Mouse (Mus musculus) midbrain, embryonic 11.5 days (tissue): ENCODE data around the gene Dmwd. TPM values are rescaled to one million over a fixed set of nuclear protein-coding genes. Genes with fewer than 3 reads are reported as not detected.

Experiments used
- ATAC-seq: fragments of 200-750 bp; cut with Nextera tagmentation; 2 replicates; pipeline ENCODE4 v1.8.0; 2017; ENCODE audit warnings: moderate TSS enrichment, moderate library complexity; ENCODE audit not compliant: low FRiP score
- DNase-seq: peaks from one replicate; pipeline ENCODE4 v3.0.0; 2015; ENCODE audit warnings: low spot score; ENCODE audit errors: missing footprints
- H3K27ac ChIP-seq: fragments of 300-500 bp; sonication (generic); 2 replicates; pipeline ENCODE4 v1.5.1; 2014; ENCODE audit warnings: low read depth, low read length
- H3K27me3 ChIP-seq: fragments of 300-500 bp; sonication (generic); 2 replicates; pipeline ENCODE4 v1.6.1; 2014; ENCODE audit warnings: mild to moderate bottlenecking, low read length, moderate library complexity, mixed read lengths; ENCODE audit not compliant: control insufficient read depth, insufficient read depth
- H3K36me3 ChIP-seq: fragments of 300-500 bp; sonication (generic); 2 replicates; pipeline ENCODE4 v1.6.1; 2014; ENCODE audit warnings: mild to moderate bottlenecking, low read length, moderate library complexity, mixed read lengths; ENCODE audit not compliant: control insufficient read depth, insufficient read depth
- H3K4me1 ChIP-seq: fragments of 300-500 bp; sonication (generic); 2 replicates; pipeline ENCODE4 v1.6.1; 2014; ENCODE audit warnings: low read length; ENCODE audit not compliant: control insufficient read depth, insufficient read depth
- H3K4me2 ChIP-seq: fragments of 300-500 bp; sonication (generic); 2 replicates; pipeline ENCODE4 v1.6.1; 2014; ENCODE audit warnings: mild to moderate bottlenecking, moderate library complexity
- H3K4me3 ChIP-seq: fragments of 300-500 bp; sonication (generic); 2 replicates; pipeline ENCODE4 v1.5.1; 2014; ENCODE audit warnings: low read depth, low read length
- H3K9ac ChIP-seq: fragments of 300-500 bp; sonication (generic); 2 replicates; pipeline ENCODE4 v1.6.1; 2014; ENCODE audit warnings: low read length
- H3K9me3 ChIP-seq: fragments of 300-500 bp; sonication (generic); 2 replicates; pipeline ENCODE4 v1.6.1; 2016; ENCODE audit warnings: low read length; ENCODE audit not compliant: control insufficient read depth
- WGBS: fragments of 180-500 bp; shearing (Covaris S2); extraction: QIAGEN DNeasy Blood & Tissue Kit; methylation state at CpG from one replicate; pipeline ENCODE4 v1.1.7; 2014; 5-methylcytosine and 5-hydroxymethylcytosine counted together
- polyA plus RNA-seq: library from polyadenylated mRNA; unstranded; fragments of >200 nt; fragmentation: Nextera tagmentation; extraction: Ambion mirVana; gene quantifications from 2 replicates; pipeline ENCODE4 v1.2.1, GENCODE M21; 2014

The Dmwd gene
- polyA plus RNA-seq, 1 experiment from 2014 or later: 16.9 TPM

DNA sequence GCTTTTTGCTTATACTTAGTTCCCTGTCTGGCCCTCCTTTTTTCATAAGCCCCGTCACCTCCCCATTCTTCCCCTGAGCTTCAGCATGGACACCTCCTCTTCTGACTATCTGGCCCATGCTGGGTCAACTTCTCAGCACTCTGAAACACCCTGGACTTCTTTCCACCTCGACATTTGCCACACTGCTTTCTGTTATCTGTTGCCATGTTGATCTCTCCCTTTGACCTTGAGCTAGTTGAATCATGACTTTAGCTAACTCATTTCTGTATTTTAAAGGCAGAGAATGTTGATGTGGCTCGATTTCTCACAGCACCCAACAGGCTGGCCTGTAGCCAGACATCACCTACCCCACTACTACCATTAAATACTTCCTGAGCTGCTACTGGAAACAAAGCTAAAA is 31.4 kb downstream of the Dmwd start:
- ATAC-seq: no peak
- no peak overlapping the region for H3K4me3 ChIP-seq
- H3K27ac ChIP-seq: no peak overlapping the region
- H3K27me3 ChIP-seq: no peaks in the 10 kb centered on the region
- no peak overlapping the region for H3K9ac ChIP-seq
- H3K4me1 ChIP-seq: no peaks in the 10 kb centered on the region
- H3K36me3 ChIP-seq: no peaks in the 10 kb centered on the region
- DNase-seq: no peak
- no peaks in the 10 kb centered on the region for H3K9me3 ChIP-seq
- WGBS: 64% methylated on average over 3 of the region's 3 CpGs
- H3K4me2 ChIP-seq: no peak overlapping the region

DNA sequence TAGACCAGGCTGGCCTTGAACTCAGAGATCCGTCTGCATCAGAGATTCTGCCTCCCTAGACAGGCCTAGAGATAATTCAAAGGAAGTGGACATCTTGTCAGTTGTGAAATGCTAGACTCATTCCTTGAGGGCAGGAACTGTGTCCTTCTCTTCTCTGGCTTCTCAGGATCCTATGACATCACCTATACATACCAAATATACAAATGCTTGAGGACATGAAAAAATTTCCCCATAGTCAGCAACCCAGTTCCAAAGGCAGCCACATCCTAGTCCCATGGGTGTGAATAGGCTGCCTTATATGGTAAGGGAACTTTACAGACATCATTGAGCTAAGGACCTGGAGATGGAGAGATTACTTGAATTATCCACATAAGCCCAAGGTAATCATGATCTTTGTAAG is 33.5 kb downstream of the Dmwd start:
- Histone ChIP-seq H3K4me2 (no peak overlapping the region), H3K4me3 (no peak overlapping the region), H3K27ac (no peak overlapping the region), H3K36me3 (no peaks in the 10 kb centered on the region), H3K9ac (no peak overlapping the region), H3K27me3 (no peaks in the 10 kb centered on the region), H3K4me1 (no peaks in the 10 kb centered on the region), H3K9me3 (no peaks in the 10 kb centered on the region)
- ATAC-seq (no peak), DNase-seq (no peak)
- 90% methylated on average over 1 of the region's 1 CpGs for WGBS

DNA sequence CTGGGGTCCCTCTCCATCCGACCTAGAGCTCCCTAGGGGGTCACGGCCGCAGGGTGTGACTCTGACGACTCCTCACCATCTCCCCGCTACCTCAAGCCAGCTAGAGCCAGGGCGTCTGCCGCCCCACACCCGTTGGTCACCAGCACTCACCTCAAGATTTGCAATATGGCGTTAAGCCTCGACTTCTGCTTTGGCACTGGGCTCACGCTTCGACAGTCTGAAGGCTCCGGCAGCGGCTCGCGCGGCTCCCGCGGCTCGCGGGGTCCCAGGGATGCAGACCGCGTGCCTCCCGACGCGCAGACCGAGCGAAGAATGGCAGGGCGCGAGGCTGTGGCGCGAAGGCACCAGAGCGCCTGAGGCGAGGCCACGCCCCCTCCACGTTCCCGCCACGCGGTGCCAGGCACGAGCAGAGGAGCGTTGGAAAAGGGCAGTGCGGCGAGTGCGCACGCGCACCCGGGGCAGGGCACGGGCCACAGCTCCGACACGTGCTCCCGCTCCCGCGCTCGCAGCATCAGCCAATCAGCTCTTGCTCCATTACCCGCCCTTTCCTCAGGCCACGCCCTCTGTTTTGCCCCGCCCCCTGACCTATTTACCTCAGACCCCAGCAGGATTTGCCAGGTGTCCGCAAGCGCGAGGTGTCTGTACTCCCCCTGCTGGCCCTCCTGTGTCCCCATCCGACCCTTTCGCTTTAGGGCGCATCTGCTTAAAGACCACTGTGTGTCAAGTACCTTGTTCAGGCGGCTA is 42.2 kb downstream of the Dmwd start, which contains the start of gene Gm4969:
Gene Gm4969, minus strand, starts transcription at position 341 of the 744 bp plus-strand sequence.
- Histone ChIP-seq H3K27ac (no peak within 1 kb of the TSS), H3K27me3 (peaks cover 10% of the 10 kb centered on the region; the same call in 1 of the 2 replicates), H3K9me3 (no peaks in the 10 kb centered on the region), H3K9ac (no peak within 1 kb of the TSS), H3K4me2 (peak within 1 kb of the TSS; percentile 23; the same call in 1 of the 2 replicates), H3K4me1 (peaks cover 11% of the 10 kb centered on the region), H3K4me3 (peak within 1 kb of the TSS; percentile 10; the same call in 1 of the 2 replicates), H3K36me3 (no peaks in the 10 kb centered on the region)
- DNase-seq: peak; percentile 94
- WGBS: 21% methylated on average over 64 of the region's 64 CpGs
- peak; percentile 26 for ATAC-seq

DNA sequence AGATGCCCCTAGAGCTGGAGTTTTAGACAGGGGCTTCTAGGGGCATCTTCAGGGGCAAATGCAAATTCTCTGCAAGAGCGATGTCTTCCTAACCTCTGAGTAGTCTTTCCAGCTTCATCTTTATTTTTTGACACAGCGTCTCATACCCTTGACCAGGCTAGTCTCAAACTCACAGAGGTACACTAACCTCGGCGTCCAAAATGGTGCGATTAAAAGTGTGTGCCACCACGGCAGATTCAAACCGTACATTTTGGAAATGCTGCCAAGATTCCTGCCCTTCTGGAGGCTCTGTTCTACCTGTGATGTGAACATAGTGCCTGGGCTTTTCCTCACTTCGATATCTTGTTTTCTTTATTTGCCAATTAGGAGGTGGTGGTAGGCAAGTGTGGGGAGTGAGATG is 43.1 kb downstream of the Dmwd start:
- Histone ChIP-seq H3K9ac (no peak overlapping the region), H3K36me3 (no peaks in the 10 kb centered on the region), H3K27ac (no peak overlapping the region), H3K27me3 (peaks cover 10% of the 10 kb centered on the region; the same call in 1 of the 2 replicates), H3K9me3 (no peaks in the 10 kb centered on the region), H3K4me1 (peaks cover 11% of the 10 kb centered on the region), H3K4me3 (no peak overlapping the region), H3K4me2 (no peak overlapping the region)
- peak; percentile 85 for DNase-seq
- peak; percentile 43 for ATAC-seq
- 93% methylated on average over 8 of the region's 8 CpGs for WGBS

DNA sequence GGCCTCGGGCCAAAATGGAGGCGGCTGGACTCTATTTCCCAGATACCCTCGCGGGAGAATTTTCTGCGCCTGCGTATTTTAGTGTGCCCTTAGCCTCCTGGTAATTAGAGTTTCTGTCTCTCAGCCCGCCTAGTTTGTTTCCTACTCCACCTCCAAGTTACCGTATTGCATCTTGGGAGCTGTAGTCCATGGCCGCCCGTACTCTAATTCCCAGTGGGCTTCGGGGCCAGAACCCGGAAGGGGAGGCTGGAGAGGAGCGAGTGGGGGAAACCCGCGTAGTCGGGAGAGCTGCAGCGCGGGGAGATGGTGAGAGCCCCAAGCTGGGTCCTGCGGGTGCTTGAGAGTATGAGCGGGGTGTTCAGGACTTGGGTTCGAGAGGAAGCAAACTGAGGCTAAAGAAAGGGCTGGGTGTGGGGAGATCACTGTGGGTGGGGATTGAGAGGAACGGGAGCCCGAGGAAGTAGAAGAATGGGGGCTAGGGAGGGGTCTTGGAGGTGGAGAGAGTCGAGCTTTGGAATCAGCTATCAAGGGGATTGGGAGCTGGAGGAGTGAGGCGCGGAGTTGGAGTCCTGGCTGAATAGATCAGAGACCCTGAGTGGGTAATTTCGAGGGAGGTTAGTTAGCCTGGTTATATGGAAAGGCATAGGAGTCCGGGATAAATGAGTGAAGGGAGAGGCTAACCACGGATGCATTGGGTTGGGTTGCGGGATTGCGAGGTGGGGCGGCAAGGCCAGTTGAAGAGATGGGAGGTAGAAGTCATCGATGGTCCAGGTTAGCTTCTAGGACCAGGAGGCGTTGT is 43.8 kb downstream of the Dmwd start, which contains the start of gene Fbxo46:
Gene Fbxo46, plus strand, starts transcription at position 229 of the 799 bp plus-strand sequence.
- ATAC-seq: peak; percentile 96
- peak; percentile 99 for DNase-seq
- Histone ChIP-seq H3K36me3 (no peaks in the 10 kb centered on the region), H3K4me2 (peak within 1 kb of the TSS; percentile 90), H3K27me3 (peaks cover 10% of the 10 kb centered on the region; the same call in 1 of the 2 replicates), H3K9me3 (no peaks in the 10 kb centered on the region), H3K4me1 (peaks cover 11% of the 10 kb centered on the region), H3K4me3 (peak within 1 kb of the TSS; percentile 72), H3K9ac (peak within 1 kb of the TSS; percentile 81), H3K27ac (no peak within 1 kb of the TSS; the same call in 1 of the 2 replicates)
- WGBS: 2% methylated on average over 34 of the region's 34 CpGs

DNA sequence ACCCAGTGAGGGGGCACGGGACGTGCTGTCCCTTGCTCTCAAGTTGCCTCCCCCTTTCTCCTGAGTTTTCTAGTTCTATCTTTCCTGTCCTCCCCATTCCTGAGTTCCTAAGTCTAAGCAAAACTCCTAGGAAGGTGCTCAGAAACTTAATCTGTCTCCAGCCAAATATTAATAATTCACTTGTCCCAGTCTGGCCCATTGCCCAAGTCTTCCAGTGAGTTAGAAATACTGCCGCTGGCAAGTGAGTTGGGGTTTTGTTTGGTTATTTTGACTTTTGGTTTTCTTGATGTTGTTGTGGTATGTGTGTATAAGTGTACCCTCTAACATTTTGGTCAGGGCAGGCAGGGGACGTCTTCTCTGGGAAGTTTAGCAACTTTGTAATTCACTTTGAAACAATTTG is 45.7 kb downstream of the Dmwd start:
- Histone ChIP-seq H3K27me3 (peaks cover 10% of the 10 kb centered on the region; the same call in 1 of the 2 replicates), H3K4me3 (no peak overlapping the region), H3K9ac (no peak overlapping the region), H3K9me3 (no peaks in the 10 kb centered on the region), H3K27ac (no peak overlapping the region), H3K4me2 (no peak overlapping the region), H3K4me1 (peaks cover 11% of the 10 kb centered on the region), H3K36me3 (no peaks in the 10 kb centered on the region)
- WGBS: 96% methylated on average over 4 of the region's 4 CpGs
- no peak for ATAC-seq
- no peak for DNase-seq

DNA sequence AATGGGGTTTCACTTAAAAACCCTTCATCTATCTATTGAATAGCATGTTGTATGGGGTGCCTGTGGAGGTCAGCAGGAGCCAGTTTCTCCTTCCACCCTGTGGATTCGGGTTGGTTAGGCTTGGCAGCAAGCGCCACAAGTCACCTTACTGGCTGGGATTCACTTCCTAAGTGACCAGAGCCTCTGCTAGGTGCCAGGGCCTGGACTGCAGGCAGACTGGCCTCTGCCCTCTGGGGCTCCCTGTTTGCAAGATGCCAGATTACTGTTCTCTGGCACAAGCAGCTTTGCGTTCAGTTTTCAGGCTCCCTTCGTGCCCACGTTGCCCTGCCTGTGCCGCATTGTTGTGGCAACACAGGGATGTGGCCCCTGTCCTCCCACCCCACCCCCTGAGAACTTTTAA is 48.7 kb downstream of the Dmwd start:
- Histone ChIP-seq H3K4me1 (peaks cover 9% of the 10 kb centered on the region), H3K36me3 (no peaks in the 10 kb centered on the region; the same call in 1 of the 2 replicates), H3K4me2 (no peak overlapping the region), H3K4me3 (no peak overlapping the region), H3K9ac (no peak overlapping the region), H3K27ac (no peak overlapping the region), H3K27me3 (no peaks in the 10 kb centered on the region), H3K9me3 (no peaks in the 10 kb centered on the region)
- WGBS: 91% methylated on average over 6 of the region's 6 CpGs
- no peak for ATAC-seq
- DNase-seq: no peak

DNA sequence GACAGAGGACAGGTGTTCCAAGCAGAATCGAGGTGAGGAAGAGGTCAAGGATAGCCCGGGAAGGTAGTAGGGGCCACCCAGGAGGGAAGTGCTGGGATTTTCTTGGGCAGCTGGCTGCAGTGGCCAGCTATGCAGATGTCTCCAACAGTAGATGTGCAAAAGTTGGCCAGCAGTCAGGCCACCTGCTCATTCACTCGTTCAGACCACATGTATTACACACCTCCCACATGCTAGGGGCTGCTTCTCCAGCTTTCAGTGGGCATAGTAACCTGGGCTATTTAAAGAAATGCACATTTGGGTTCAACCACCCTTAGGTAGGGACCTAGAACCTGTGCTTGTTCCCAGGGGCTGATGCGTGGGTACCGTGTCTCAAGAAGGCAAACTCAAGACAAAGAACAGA is 51.7 kb downstream of the Dmwd start:
- no peak overlapping the region for H3K4me3 ChIP-seq
- 92% methylated on average over 5 of the region's 5 CpGs for WGBS

DNA sequence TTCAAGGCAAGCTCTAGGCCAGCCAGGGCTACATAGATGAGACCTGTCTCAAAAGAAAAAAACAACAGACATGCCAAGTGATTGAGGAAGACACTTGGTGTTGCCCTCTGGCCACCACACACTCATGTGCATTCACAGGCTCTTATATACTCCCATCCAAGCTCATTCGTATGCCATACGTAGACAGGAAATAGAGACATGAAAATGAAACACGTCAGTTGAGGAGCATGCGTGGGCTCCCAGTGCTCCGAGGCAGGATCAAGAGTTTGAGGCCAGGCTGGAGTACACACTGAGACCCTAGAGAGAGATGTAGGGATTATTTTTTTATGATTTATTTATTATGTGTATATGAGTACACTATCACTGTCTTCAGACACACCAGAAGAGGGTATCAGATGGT is 53.4 kb downstream of the Dmwd start:
- Histone ChIP-seq H3K27ac (no peak overlapping the region), H3K36me3 (no peaks in the 10 kb centered on the region; the same call in 1 of the 2 replicates), H3K27me3 (no peaks in the 10 kb centered on the region), H3K9me3 (no peaks in the 10 kb centered on the region), H3K4me3 (no peak overlapping the region), H3K4me1 (peaks cover 4% of the 10 kb centered on the region; the same call in 1 of the 2 replicates), H3K4me2 (no peak overlapping the region), H3K9ac (no peak overlapping the region)
- DNase-seq: no peak
- 95% methylated on average over 5 of the region's 5 CpGs for WGBS
- no peak for ATAC-seq

More for the DNA sequence above, 51.7 kb downstream of the Dmwd start:
- no peaks in the 10 kb centered on the region for H3K9me3 ChIP-seq
- no peaks in the 10 kb centered on the region; the same call in 1 of the 2 replicates for H3K36me3 ChIP-seq
- no peaks in the 10 kb centered on the region for H3K27me3 ChIP-seq
- DNase-seq (no peak), ATAC-seq (no peak)
- no peak overlapping the region for H3K27ac ChIP-seq
- peaks cover 4% of the 10 kb centered on the region; the same call in 1 of the 2 replicates for H3K4me1 ChIP-seq
- H3K9ac ChIP-seq: no peak overlapping the region
- H3K4me2 ChIP-seq: no peak overlapping the region
